Mouse (Mus musculus): ENCODE results near the gene Flvcr1. TPM values are rescaled to one million over a fixed set of nuclear protein-coding genes. Genes with fewer than 3 reads are reported as not detected.

Flvcr1 gene
- polyA plus RNA-seq, 1 experiment from 2014 or later, result 9.5 TPM

DNA sequence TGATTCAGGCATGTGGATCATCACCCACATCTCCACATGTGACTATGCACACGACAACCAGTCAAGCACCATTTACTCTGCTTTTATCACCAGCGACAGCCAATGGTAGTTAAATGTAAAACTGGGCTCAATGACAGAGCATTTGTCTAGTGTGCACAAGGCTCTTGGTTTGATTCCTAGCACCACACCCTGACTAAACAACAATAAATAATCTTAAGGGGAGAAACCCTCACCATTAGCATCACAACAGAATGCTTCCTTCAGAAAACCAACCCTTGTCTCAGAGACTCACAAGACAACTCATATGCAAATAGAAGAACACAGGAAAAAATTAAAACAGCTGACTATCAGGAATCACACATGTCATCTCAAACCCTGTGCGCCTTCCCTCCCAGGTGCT lies 11.7 kb downstream of the Flvcr1 start:
- 0 out of 2 replicates have a peak, but pooled peaks cover 6% of the 10 kb centered on the region for H3K36me3 ChIP-seq (ENCODE audit: control insufficient read depth, insufficient read depth, low read length)

GRCm38 (mm10) chr1:191008707-191009106 lies 17.3 kb downstream of the Flvcr1 start:
- no peak for DNase-seq (ENCODE audit: low spot score)
- H3K9me3 ChIP-seq (ENCODE audit: control insufficient read depth, low read length), result no peaks in the 10 kb centered on the region
- WGBS, result 97% methylated on average over 5 of the region's 5 CpGs
- no peak overlapping the region for H3K27ac ChIP-seq (ENCODE audit: low read depth, low read length)
- H3K4me3 ChIP-seq (ENCODE audit: low read depth, low read length), result no peak overlapping the region
- H3K27me3 ChIP-seq (ENCODE audit: control insufficient read depth, insufficient read depth, low read length), result no peaks in the 10 kb centered on the region
- 0 out of 2 replicates have a peak, but pooled peaks cover 2% of the 10 kb centered on the region for H3K36me3 ChIP-seq (ENCODE audit: control insufficient read depth, insufficient read depth, low read length)
- no peaks in the 10 kb centered on the region for H3K4me1 ChIP-seq (replicated peaks; ENCODE audit: control insufficient read depth, insufficient read depth, low read length)
- H3K9ac ChIP-seq (ENCODE audit: low read depth, low read length), result no peak overlapping the region
- ATAC-seq (ENCODE audit: low FRiP score), result no peak
- no peak overlapping the region for H3K4me2 ChIP-seq (replicated peaks; ENCODE audit: low read depth, low read length)

More for the DNA sequence above, 11.7 kb downstream of the Flvcr1 start:
- Histone ChIP-seq H3K4me1 (replicated peaks; ENCODE audit: control insufficient read depth, insufficient read depth, low read length) (no peaks in the 10 kb centered on the region), H3K9me3 (ENCODE audit: control insufficient read depth, low read length) (no peaks in the 10 kb centered on the region), H3K27me3 (ENCODE audit: control insufficient read depth, insufficient read depth, low read length) (no peaks in the 10 kb centered on the region), H3K4me2 (replicated peaks; ENCODE audit: low read depth, low read length) (no peak overlapping the region), H3K27ac (ENCODE audit: low read depth, low read length) (no peak overlapping the region), H3K4me3 (ENCODE audit: low read depth, low read length) (no peak overlapping the region), H3K9ac (ENCODE audit: low read depth, low read length) (no peak overlapping the region)
- ATAC-seq (ENCODE audit: low FRiP score), result no peak
- no peak for DNase-seq (ENCODE audit: low spot score)
- WGBS, result 95% methylated on average over 3 of the region's 3 CpGs

DNA sequence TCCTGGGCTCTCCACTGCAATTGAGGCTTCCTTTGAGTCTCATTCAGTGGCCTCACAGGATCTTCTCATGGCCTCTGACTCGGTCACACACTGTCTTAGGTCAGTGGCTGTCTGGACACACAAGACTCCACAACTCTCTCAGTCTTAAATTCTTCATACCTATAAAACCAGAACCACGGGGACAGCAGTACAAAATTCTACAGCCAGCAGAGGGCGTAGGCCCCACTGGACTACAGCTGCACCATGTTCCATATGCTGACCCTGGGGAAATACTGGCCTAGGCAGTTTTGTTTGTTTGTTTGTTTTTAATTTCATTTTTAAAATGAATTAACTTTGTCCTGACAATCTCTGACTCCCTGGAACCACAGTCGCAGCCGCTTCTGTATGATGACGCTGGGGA lies 23.8 kb downstream of the Flvcr1 start:
- no peaks in the 10 kb centered on the region for H3K4me1 ChIP-seq (replicated peaks; ENCODE audit: control insufficient read depth, insufficient read depth, low read length)
- no peaks in the 10 kb centered on the region for H3K36me3 ChIP-seq (ENCODE audit: control insufficient read depth, insufficient read depth, low read length)
- ATAC-seq (ENCODE audit: low FRiP score) (no peak), DNase-seq (ENCODE audit: low spot score) (peak; percentile 26)
- H3K27me3 ChIP-seq (ENCODE audit: control insufficient read depth, insufficient read depth, low read length), result no peaks in the 10 kb centered on the region
- 0 out of 2 replicates have a peak, but pooled peaks cover 5% of the 10 kb centered on the region for H3K9me3 ChIP-seq (ENCODE audit: control insufficient read depth, low read length)
- H3K27ac ChIP-seq (ENCODE audit: low read depth, low read length), result no peak overlapping the region
- WGBS, result 55% methylated on average over 6 of the region's 6 CpGs
- H3K9ac ChIP-seq (ENCODE audit: low read depth, low read length), result no peak overlapping the region
- H3K4me3 ChIP-seq (ENCODE audit: low read depth, low read length), result no peak overlapping the region
- H3K4me2 ChIP-seq (replicated peaks; ENCODE audit: low read depth, low read length), result no peak overlapping the region

DNA sequence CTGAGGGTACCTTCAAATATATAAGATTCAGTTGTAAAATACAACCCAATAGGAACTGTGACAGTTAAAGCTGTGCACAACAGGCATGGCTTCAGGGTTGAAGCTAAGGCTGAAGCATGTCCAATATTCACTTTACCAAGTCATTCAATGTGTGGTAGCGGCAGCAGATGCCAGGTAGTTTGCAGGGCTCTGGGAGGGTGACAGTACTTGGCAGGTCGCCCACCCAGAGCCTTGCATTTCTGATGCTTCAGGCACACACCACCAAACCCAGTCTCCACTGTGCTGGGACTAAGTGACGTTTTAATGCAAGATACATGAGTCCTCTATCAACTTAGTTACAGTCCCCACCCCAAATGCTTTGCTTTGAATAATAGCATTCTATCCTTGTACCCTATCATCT lies 25.3 kb downstream of the Flvcr1 start:
- Histone ChIP-seq H3K9ac (ENCODE audit: low read depth, low read length) (no peak overlapping the region), H3K27ac (ENCODE audit: low read depth, low read length) (no peak overlapping the region), H3K4me3 (ENCODE audit: low read depth, low read length) (no peak overlapping the region), H3K9me3 (ENCODE audit: control insufficient read depth, low read length) (0 out of 2 replicates have a peak, but pooled peaks cover 5% of the 10 kb centered on the region), H3K4me1 (replicated peaks; ENCODE audit: control insufficient read depth, insufficient read depth, low read length) (no peaks in the 10 kb centered on the region), H3K36me3 (ENCODE audit: control insufficient read depth, insufficient read depth, low read length) (no peaks in the 10 kb centered on the region), H3K4me2 (replicated peaks; ENCODE audit: low read depth, low read length) (no peak overlapping the region), H3K27me3 (ENCODE audit: control insufficient read depth, insufficient read depth, low read length) (no peaks in the 10 kb centered on the region)
- 89% methylated on average over 3 of the region's 3 CpGs for WGBS
- no peak for ATAC-seq (ENCODE audit: low FRiP score)
- DNase-seq (ENCODE audit: low spot score), result no peak

DNA sequence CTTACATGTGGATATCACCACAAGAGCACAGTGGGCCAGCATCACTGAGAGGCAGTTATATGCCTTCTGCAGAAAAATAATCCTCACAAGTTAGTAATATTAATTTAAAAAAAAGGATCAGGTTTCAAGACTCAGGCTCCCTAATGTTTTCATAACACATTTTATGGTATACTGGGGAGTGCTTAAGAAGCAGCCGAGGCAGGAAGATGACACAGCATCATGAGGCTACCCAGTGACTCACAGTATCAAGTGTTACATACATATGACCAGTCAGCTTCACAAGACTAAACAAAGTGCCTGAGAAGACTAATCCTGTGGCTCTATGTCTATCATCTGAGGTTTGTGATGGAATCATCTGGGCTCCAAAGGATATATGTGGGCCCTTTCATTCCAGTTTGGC lies 27.9 kb downstream of the Flvcr1 start:
- DNase-seq (ENCODE audit: low spot score) (no peak), ATAC-seq (ENCODE audit: low FRiP score) (no peak)
- 95% methylated on average over 1 of the region's 1 CpGs for WGBS
- Histone ChIP-seq H3K9me3 (ENCODE audit: control insufficient read depth, low read length) (0 out of 2 replicates have a peak, but pooled peaks cover 5% of the 10 kb centered on the region), H3K4me2 (replicated peaks; ENCODE audit: low read depth, low read length) (no peak overlapping the region), H3K27ac (ENCODE audit: low read depth, low read length) (no peak overlapping the region), H3K9ac (ENCODE audit: low read depth, low read length) (no peak overlapping the region), H3K4me1 (replicated peaks; ENCODE audit: control insufficient read depth, insufficient read depth, low read length) (no peaks in the 10 kb centered on the region), H3K36me3 (ENCODE audit: control insufficient read depth, insufficient read depth, low read length) (no peaks in the 10 kb centered on the region), H3K27me3 (ENCODE audit: control insufficient read depth, insufficient read depth, low read length) (no peaks in the 10 kb centered on the region), H3K4me3 (ENCODE audit: low read depth, low read length) (no peak overlapping the region)

GRCm38 (mm10) chr1:190996346-190996877 lies 29.5 kb downstream of the Flvcr1 start:
- Histone ChIP-seq H3K36me3 (ENCODE audit: control insufficient read depth, insufficient read depth, low read length) (no peaks in the 10 kb centered on the region), H3K4me2 (replicated peaks; ENCODE audit: low read depth, low read length) (no peak overlapping the region), H3K9me3 (ENCODE audit: control insufficient read depth, low read length) (0 out of 2 replicates have a peak, but pooled peaks cover 5% of the 10 kb centered on the region), H3K27me3 (ENCODE audit: control insufficient read depth, insufficient read depth, low read length) (no peaks in the 10 kb centered on the region), H3K4me1 (replicated peaks; ENCODE audit: control insufficient read depth, insufficient read depth, low read length) (no peaks in the 10 kb centered on the region), H3K27ac (ENCODE audit: low read depth, low read length) (no peak overlapping the region), H3K9ac (ENCODE audit: low read depth, low read length) (no peak overlapping the region), H3K4me3 (ENCODE audit: low read depth, low read length) (no peak overlapping the region)
- WGBS, result 70% methylated on average over 6 of the region's 6 CpGs
- no peak for DNase-seq (ENCODE audit: low spot score)
- ATAC-seq (ENCODE audit: low FRiP score), result no peak

DNA sequence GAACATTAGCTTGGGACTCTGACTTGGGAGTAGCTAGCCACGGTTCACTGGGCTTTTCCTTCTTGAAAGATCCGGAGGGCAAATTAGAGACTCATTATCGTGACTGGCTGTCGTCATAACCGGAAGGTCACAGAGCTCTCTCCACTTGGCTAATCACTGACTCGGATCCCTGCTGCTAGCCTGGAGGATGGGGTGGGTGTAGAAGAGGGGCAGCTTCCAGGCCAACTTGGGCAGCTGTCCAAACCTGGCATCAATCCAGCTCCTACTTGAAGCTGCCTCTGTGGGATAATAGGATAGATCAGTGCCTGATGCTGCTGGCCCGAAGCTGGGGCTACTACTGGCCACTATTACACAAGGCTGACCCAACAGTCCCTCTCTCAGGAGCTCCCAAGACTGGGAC lies 30.4 kb downstream of the Flvcr1 start:
- 0 out of 2 replicates have a peak, but pooled peaks cover 5% of the 10 kb centered on the region for H3K9me3 ChIP-seq (ENCODE audit: control insufficient read depth, low read length)
- 69% methylated on average over 7 of the region's 7 CpGs for WGBS
- H3K9ac ChIP-seq (ENCODE audit: low read depth, low read length), result no peak overlapping the region
- no peaks in the 10 kb centered on the region for H3K36me3 ChIP-seq (ENCODE audit: control insufficient read depth, insufficient read depth, low read length)
- H3K4me2 ChIP-seq (replicated peaks; ENCODE audit: low read depth, low read length), result no peak overlapping the region
- no peak overlapping the region for H3K4me3 ChIP-seq (ENCODE audit: low read depth, low read length)
- DNase-seq (ENCODE audit: low spot score), result no peak
- H3K27ac ChIP-seq (ENCODE audit: low read depth, low read length), result no peak overlapping the region
- no peaks in the 10 kb centered on the region for H3K4me1 ChIP-seq (replicated peaks; ENCODE audit: control insufficient read depth, insufficient read depth, low read length)
- ATAC-seq (ENCODE audit: low FRiP score), result no peak
- no peaks in the 10 kb centered on the region for H3K27me3 ChIP-seq (ENCODE audit: control insufficient read depth, insufficient read depth, low read length)

- 83% methylated on average over 9 of the region's 9 CpGs for whole genome bisulfite sequencing
Observed at GRCm38 (mm10) chr1:190989437-190990082, 36.4 kb downstream of the Flvcr1 start.

GRCm38 (mm10) chr1:190981412-190981811 lies 44.5 kb downstream of the Flvcr1 start:
- Histone ChIP-seq H3K27ac (ENCODE audit: low read depth, low read length) (no peak overlapping the region), H3K4me2 (replicated peaks; ENCODE audit: low read depth, low read length) (no peak overlapping the region), H3K9ac (ENCODE audit: low read depth, low read length) (no peak overlapping the region), H3K9me3 (ENCODE audit: control insufficient read depth, low read length) (no peaks in the 10 kb centered on the region), H3K27me3 (ENCODE audit: control insufficient read depth, insufficient read depth, low read length) (no peaks in the 10 kb centered on the region), H3K36me3 (ENCODE audit: control insufficient read depth, insufficient read depth, low read length) (no peaks in the 10 kb centered on the region), H3K4me3 (ENCODE audit: low read depth, low read length) (no peak overlapping the region), H3K4me1 (replicated peaks; ENCODE audit: control insufficient read depth, insufficient read depth, low read length) (peaks cover 4% of the 10 kb centered on the region; the same call in 1 of the 2 replicates)
- DNase-seq (ENCODE audit: low spot score), result no peak
- WGBS, result 83% methylated on average over 4 of the region's 4 CpGs
- ATAC-seq (ENCODE audit: low FRiP score), result no peak

More at GRCm38 (mm10) chr1:190989437-190990082, 36.4 kb downstream of the Flvcr1 start:
- Histone ChIP-seq H3K4me1 (replicated peaks; ENCODE audit: control insufficient read depth, insufficient read depth, low read length) (no peaks in the 10 kb centered on the region), H3K36me3 (ENCODE audit: control insufficient read depth, insufficient read depth, low read length) (no peaks in the 10 kb centered on the region), H3K9ac (ENCODE audit: low read depth, low read length) (no peak overlapping the region), H3K4me2 (replicated peaks; ENCODE audit: low read depth, low read length) (no peak overlapping the region), H3K9me3 (ENCODE audit: control insufficient read depth, low read length) (no peaks in the 10 kb centered on the region), H3K27me3 (ENCODE audit: control insufficient read depth, insufficient read depth, low read length) (no peaks in the 10 kb centered on the region), H3K27ac (ENCODE audit: low read depth, low read length) (no peak overlapping the region), H3K4me3 (ENCODE audit: low read depth, low read length) (no peak overlapping the region)
- DNase-seq (ENCODE audit: low spot score), result no peak
- ATAC-seq (ENCODE audit: low FRiP score), result no peak
